Mouse (Mus musculus): Measurements from ENCODE around the gene Nme4. TPM values are rescaled to one million over a fixed set of nuclear protein-coding genes. Genes with fewer than 3 reads are reported as not detected.

The Nme4 gene
- polyA plus RNA-seq (2014; fragmentation: Nextera tagmentation; extraction: Ambion mirVana), result 66.9 and 68.2 TPM in 2 replicates

- Histone ChIP-seq H3K27me3 (ENCODE audit: control insufficient read depth, insufficient read depth, low read length) (no peaks in the 10 kb centered on the region), H3K4me1 (ENCODE audit: control insufficient read depth, insufficient read depth, low read length) (peaks cover 3% of the 10 kb centered on the region; the same call in 1 of the 2 replicates), H3K27ac (ENCODE audit: low read depth, low read length) (peak within 1 kb of the TSS; percentile 75), H3K36me3 (ENCODE audit: control insufficient read depth, insufficient read depth, low read length) (peaks cover 2% of the 10 kb centered on the region; the same call in 1 of the 2 replicates), H3K9me3 (ENCODE audit: control insufficient read depth, low read length) (no peaks in the 10 kb centered on the region), H3K9ac (ENCODE audit: low read length) (peak within 1 kb of the TSS; percentile 89), H3K4me2 (ENCODE audit: low read depth) (peak within 1 kb of the TSS; percentile 83), H3K4me3 (ENCODE audit: low read depth, low read length) (peak within 1 kb of the TSS; percentile 59)
- ATAC-seq (ENCODE audit: insufficient read depth, low FRiP score, low TSS enrichment) (peak; percentile 48), DNase-seq (ENCODE audit: low spot score) (peak; percentile 75)
- WGBS, result 4% methylated on average over 47 of the region's 47 CpGs
Measured at GRCm38 (mm10) chr17:26095121-26095740, at the start of gene Nme4. TSS of gene Nme4 (minus strand) at chr17:26095602.

- WGBS, result 96% methylated on average over 5 of the region's 5 CpGs
- Histone ChIP-seq H3K4me2 (ENCODE audit: low read depth) (no peak overlapping the region), H3K9ac (ENCODE audit: low read length) (no peak overlapping the region), H3K27ac (ENCODE audit: low read depth, low read length) (no peak overlapping the region), H3K4me1 (ENCODE audit: control insufficient read depth, insufficient read depth, low read length) (peaks cover 10% of the 10 kb centered on the region), H3K4me3 (ENCODE audit: low read depth, low read length) (no peak overlapping the region), H3K9me3 (ENCODE audit: control insufficient read depth, low read length) (no peaks in the 10 kb centered on the region; the same call in 1 of the 2 replicates), H3K27me3 (ENCODE audit: control insufficient read depth, insufficient read depth, low read length) (no peaks in the 10 kb centered on the region), H3K36me3 (ENCODE audit: control insufficient read depth, insufficient read depth, low read length) (peaks cover 5% of the 10 kb centered on the region)
- ATAC-seq (ENCODE audit: insufficient read depth, low FRiP score, low TSS enrichment) (no peak), DNase-seq (ENCODE audit: low spot score) (no peak)
Measured at GRCm38 (mm10) chr17:26143386-26143785, 48.0 kb upstream of the Nme4 start.

GRCm38 (mm10) chr17:26142796-26143195, 47.4 kb upstream of the Nme4 start:
- H3K27ac ChIP-seq (ENCODE audit: low read depth, low read length), result no peak overlapping the region
- H3K4me2 ChIP-seq (ENCODE audit: low read depth), result no peak overlapping the region
- no peak overlapping the region for H3K4me3 ChIP-seq (ENCODE audit: low read depth, low read length)
- H3K9ac ChIP-seq (ENCODE audit: low read length), result no peak overlapping the region
- DNase-seq (ENCODE audit: low spot score) (no peak), ATAC-seq (ENCODE audit: insufficient read depth, low FRiP score, low TSS enrichment) (no peak)
- no peaks in the 10 kb centered on the region for H3K27me3 ChIP-seq (ENCODE audit: control insufficient read depth, insufficient read depth, low read length)
- H3K4me1 ChIP-seq (ENCODE audit: control insufficient read depth, insufficient read depth, low read length), result peaks cover 10% of the 10 kb centered on the region
- WGBS, result 93% methylated on average over 4 of the region's 4 CpGs
- H3K9me3 ChIP-seq (ENCODE audit: control insufficient read depth, low read length), result no peaks in the 10 kb centered on the region; the same call in 1 of the 2 replicates
- peaks cover 5% of the 10 kb centered on the region for H3K36me3 ChIP-seq (ENCODE audit: control insufficient read depth, insufficient read depth, low read length)

GRCm38 (mm10) chr17:26138901-26139381, 43.5 kb upstream of the Nme4 start:
- H3K4me1 ChIP-seq (ENCODE audit: control insufficient read depth, insufficient read depth, low read length), result peaks cover 10% of the 10 kb centered on the region
- DNase-seq (ENCODE audit: low spot score), result peak; percentile 59
- peak overlapping the region; percentile 97 for H3K4me3 ChIP-seq (ENCODE audit: low read depth, low read length)
- H3K4me2 ChIP-seq (ENCODE audit: low read depth), result peak overlapping the region; percentile 73
- 1% methylated on average over 57 of the region's 58 CpGs for WGBS
- no peaks in the 10 kb centered on the region for H3K27me3 ChIP-seq (ENCODE audit: control insufficient read depth, insufficient read depth, low read length)
- peak overlapping the region; percentile 94 for H3K27ac ChIP-seq (ENCODE audit: low read depth, low read length)
- H3K9me3 ChIP-seq (ENCODE audit: control insufficient read depth, low read length), result no peaks in the 10 kb centered on the region
- H3K36me3 ChIP-seq (ENCODE audit: control insufficient read depth, insufficient read depth, low read length), result no peaks in the 10 kb centered on the region; the same call in 1 of the 2 replicates
- peak; percentile 68 for ATAC-seq (ENCODE audit: insufficient read depth, low FRiP score, low TSS enrichment)
- peak overlapping the region; percentile 97 for H3K9ac ChIP-seq (ENCODE audit: low read length)

GRCm38 (mm10) chr17:26138239-26138836, 42.9 kb upstream of the Nme4 start, which contains the start of gene Axin1:
TSS of gene Axin1 (plus strand) at chr17:26138688.
- peak; percentile 100 for DNase-seq (ENCODE audit: low spot score)
- Histone ChIP-seq H3K9ac (ENCODE audit: low read length) (peak within 1 kb of the TSS; percentile 97), H3K4me1 (ENCODE audit: control insufficient read depth, insufficient read depth, low read length) (peaks cover 10% of the 10 kb centered on the region), H3K27me3 (ENCODE audit: control insufficient read depth, insufficient read depth, low read length) (no peaks in the 10 kb centered on the region), H3K36me3 (ENCODE audit: control insufficient read depth, insufficient read depth, low read length) (no peaks in the 10 kb centered on the region; the same call in 1 of the 2 replicates), H3K27ac (ENCODE audit: low read depth, low read length) (peak within 1 kb of the TSS; percentile 94), H3K4me3 (ENCODE audit: low read depth, low read length) (peak within 1 kb of the TSS; percentile 97), H3K4me2 (ENCODE audit: low read depth) (peak within 1 kb of the TSS; percentile 73), H3K9me3 (ENCODE audit: control insufficient read depth, low read length) (no peaks in the 10 kb centered on the region)
- ATAC-seq (ENCODE audit: insufficient read depth, low FRiP score, low TSS enrichment), result peak; percentile 96
- under 1% methylated on average over 42 of the region's 42 CpGs for WGBS

GRCm38 (mm10) chr17:26137751-26138130, 42.3 kb upstream of the Nme4 start:
- Histone ChIP-seq H3K9ac (ENCODE audit: low read length) (peak overlapping the region; percentile 15), H3K27me3 (ENCODE audit: control insufficient read depth, insufficient read depth, low read length) (no peaks in the 10 kb centered on the region), H3K36me3 (ENCODE audit: control insufficient read depth, insufficient read depth, low read length) (no peaks in the 10 kb centered on the region; the same call in 1 of the 2 replicates), H3K4me1 (ENCODE audit: control insufficient read depth, insufficient read depth, low read length) (peaks cover 10% of the 10 kb centered on the region), H3K27ac (ENCODE audit: low read depth, low read length) (0 out of 2 replicates have a peak overlapping the region, but pooled peaks have one; percentile 94), H3K4me3 (ENCODE audit: low read depth, low read length) (peak overlapping the region; percentile 97), H3K4me2 (ENCODE audit: low read depth) (peak overlapping the region; percentile 73), H3K9me3 (ENCODE audit: control insufficient read depth, low read length) (no peaks in the 10 kb centered on the region)
- WGBS, result 82% methylated on average over 2 of the region's 2 CpGs
- DNase-seq (ENCODE audit: low spot score) (no peak), ATAC-seq (ENCODE audit: insufficient read depth, low FRiP score, low TSS enrichment) (no peak)

GRCm38 (mm10) chr17:26137106-26137750, 41.8 kb upstream of the Nme4 start:
- no peaks in the 10 kb centered on the region for H3K27me3 ChIP-seq (ENCODE audit: control insufficient read depth, insufficient read depth, low read length)
- no peak overlapping the region; the same call in 1 of the 2 replicates for H3K4me2 ChIP-seq (ENCODE audit: low read depth)
- no peaks in the 10 kb centered on the region for H3K9me3 ChIP-seq (ENCODE audit: control insufficient read depth, low read length)
- H3K4me1 ChIP-seq (ENCODE audit: control insufficient read depth, insufficient read depth, low read length), result peaks cover 10% of the 10 kb centered on the region
- no peak overlapping the region for H3K27ac ChIP-seq (ENCODE audit: low read depth, low read length)
- ATAC-seq (ENCODE audit: insufficient read depth, low FRiP score, low TSS enrichment), result no peak
- 91% methylated on average over 11 of the region's 11 CpGs for WGBS
- no peak for DNase-seq (ENCODE audit: low spot score)
- H3K9ac ChIP-seq (ENCODE audit: low read length), result no peak overlapping the region
- H3K4me3 ChIP-seq (ENCODE audit: low read depth, low read length), result no peak overlapping the region
- H3K36me3 ChIP-seq (ENCODE audit: control insufficient read depth, insufficient read depth, low read length), result no peaks in the 10 kb centered on the region

- Histone ChIP-seq H3K27me3 (ENCODE audit: control insufficient read depth, insufficient read depth, low read length) (no peaks in the 10 kb centered on the region), H3K9ac (ENCODE audit: low read length) (no peak overlapping the region), H3K9me3 (ENCODE audit: control insufficient read depth, low read length) (no peaks in the 10 kb centered on the region), H3K4me2 (ENCODE audit: low read depth) (no peak overlapping the region), H3K27ac (ENCODE audit: low read depth, low read length) (no peak overlapping the region), H3K4me1 (ENCODE audit: control insufficient read depth, insufficient read depth, low read length) (no peaks in the 10 kb centered on the region), H3K36me3 (ENCODE audit: control insufficient read depth, insufficient read depth, low read length) (peaks cover 7% of the 10 kb centered on the region; the same call in 1 of the 2 replicates), H3K4me3 (ENCODE audit: low read depth, low read length) (no peak overlapping the region)
- ATAC-seq (ENCODE audit: insufficient read depth, low FRiP score, low TSS enrichment) (no peak), DNase-seq (ENCODE audit: low spot score) (no peak)
- WGBS, result 91% methylated on average over 18 of the region's 18 CpGs
Measured at GRCm38 (mm10) chr17:26131856-26132853, 36.8 kb upstream of the Nme4 start.
